Mouse (Mus musculus) telencephalon, adult 2 months (tissue): ENCODE results near the gene Smad3.
A peak's percentile ranks its signal among the peaks of the same experiment; 100 is the strongest.

Experiments used
- DNase-seq: peaks from one replicate; pipeline ENCODE4 v3.0.0-alpha.2; 2011; ENCODE audit warnings: low read depth, low spot score

Smad3 gene

DNA sequence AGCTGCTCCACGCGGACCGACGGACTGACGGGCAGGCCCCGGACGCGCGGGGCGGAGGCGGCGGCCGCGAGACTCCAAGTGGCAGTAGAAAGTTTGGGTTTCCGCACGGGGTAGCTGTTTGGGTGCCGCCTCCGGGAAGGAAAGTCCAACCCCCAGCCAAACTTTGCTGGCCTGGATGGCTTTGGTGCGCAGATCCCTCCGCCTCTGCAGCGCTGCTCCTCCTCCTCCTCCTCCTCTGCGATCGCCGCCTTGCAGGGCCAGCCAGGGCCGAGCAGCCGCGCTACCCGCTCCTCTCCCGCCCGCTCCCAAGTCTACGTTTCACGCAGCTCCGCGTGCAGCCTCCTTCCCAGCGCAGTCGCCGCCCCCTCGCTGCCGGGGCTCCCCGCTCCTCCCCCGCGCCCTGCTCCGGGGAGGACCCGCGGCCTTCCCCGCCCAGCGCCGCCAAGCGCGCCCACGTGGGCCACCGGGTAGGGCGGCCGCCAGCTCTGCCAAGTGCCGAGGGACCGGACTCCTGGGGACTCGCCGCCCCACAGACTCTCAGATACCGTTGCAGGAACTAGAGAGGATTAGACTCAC, at the start of gene Smad3:
Smad3 (minus strand) TSS at position 130 of the 576 bp plus-strand sequence.
- peak; percentile 72 for DNase-seq

DNA sequence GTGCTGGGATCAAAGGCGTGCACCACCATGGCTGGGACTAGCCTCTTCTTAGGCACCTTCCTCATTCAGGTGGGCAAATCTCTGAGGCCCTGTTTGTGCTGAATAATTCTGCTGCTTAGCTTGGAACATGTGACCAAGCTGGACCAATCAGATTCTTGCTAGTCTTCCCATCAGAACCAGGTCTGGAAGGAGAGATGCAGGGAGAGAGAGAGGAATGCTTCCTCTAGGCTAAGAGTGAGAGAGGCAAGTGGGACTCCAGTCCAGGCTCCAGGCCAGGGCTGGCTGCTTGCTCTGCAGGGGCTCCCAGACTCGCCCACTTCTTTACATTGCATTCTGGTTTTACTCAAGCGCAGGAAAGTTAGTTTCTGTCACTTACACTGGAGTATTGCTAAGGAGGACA, 47.1 kb upstream of the Smad3 start:
- no peak for DNase-seq

DNA sequence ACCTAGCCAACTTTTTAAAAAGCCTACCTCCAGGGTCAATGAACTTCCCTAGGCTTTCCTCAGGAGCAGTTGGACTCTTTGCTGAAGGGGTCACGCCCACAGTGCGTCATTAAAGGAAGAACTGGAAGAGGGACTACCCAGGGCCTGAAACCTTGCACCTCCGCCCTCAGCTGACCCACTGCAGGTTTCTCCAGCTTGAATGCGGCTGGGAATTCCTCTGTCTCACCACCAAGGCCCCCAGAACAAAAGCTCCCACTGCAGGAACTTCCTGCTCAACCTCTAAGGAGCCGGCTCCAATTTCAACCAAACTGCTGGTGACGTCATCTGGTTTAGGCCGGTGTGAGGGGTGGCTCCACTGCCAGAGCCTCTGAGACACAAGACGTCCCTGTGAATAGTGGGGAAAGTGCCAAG, 45.4 kb upstream of the Smad3 start:
- DNase-seq = no peak

DNA sequence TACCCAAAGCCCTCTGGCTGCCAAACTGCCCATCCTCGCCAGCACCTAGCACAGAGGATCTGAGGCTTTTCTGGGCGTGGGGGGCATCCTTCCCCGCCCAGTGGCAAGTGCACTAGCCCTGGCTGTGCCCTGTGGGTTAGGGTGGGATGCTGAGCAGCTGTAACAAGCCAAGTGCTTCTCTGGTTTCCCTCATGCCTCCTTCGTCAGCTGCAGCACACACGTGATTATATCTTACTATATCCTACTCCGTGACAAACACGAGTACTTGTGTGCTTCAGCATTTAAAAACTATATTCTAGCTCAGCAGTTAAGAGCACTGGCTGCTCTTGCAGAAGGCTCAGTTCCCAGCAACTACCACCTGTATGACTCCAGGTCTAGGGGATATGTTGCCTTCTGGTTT, 44.7 kb upstream of the Smad3 start:
- no peak for DNase-seq

DNA sequence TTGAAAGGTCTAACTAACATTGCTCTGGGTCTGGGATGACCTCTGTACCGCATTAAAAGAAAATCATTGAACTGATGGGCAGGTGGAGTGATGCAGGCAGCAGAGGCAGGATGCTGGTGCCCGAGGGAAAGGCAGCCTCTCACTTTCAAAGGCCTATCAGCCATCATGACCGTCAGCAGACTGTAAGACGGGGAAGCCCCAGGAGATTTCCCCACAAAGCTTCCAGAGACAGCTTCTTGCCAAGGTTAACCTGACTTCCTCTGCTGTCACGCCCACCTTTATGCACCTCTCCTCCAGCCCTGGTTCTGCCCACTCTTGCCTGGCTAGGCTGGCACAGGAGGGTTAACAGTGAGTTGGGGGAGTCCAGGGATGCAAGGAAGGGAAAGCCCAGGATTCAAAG, 44.3 kb upstream of the Smad3 start:
- no peak for DNase-seq

DNA sequence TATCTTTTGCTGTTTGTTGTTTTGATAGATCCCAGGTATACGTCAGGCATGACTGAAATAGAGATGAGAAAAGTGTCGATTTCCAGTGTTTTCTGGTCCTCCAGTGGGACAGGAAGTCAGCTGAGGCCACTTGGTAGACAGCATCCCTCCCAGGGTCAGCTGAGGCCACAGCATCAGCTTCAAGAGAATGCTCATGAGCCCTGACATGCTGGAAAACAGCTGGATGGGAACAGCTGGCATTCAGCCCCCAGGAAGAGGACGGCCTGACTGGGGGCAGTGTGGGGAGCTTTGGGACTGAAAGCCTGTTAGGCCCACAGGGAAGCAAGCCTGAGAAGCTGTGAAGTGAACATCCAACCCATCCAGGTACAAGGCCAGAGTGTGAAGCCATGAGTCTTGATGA, 38.6 kb upstream of the Smad3 start:
- no peak for DNase-seq

DNA sequence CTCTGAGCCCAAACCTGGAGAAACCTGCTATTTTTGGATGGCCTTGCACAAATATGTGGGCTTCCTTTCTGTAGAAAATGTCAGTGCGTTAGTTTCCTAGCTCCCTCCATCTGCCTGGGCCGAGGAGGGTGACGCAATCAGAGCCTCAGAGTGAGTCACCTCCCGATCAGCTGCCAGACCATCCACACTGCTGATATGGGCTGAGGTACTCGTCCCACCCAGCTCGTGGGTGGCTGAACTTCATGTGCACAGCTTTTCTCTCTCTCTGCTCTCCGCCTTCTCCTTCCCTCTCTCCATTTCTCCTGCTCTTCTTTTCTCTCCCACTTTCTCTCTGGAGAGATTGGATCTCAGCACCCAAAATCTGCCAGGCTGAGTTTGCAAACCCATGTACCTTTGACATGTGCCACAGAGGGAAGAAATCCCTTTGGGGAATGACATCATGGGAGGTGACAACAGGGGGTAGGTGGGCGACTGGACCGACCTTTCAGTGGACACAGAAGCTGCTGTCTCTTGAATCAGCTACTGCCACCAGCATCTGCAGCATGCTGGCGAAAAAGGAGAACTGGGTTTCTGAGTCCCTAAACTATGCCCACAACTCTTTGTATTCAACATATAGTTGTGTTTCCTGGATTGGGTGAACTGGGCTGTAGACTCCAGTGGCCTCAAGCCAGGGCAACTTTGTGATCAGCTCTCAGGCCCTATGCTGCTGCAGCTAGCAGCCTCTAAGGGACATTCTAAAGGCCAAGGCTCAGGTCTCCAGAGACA, 36.1 kb upstream of the Smad3 start:
- peak; percentile 93 for DNase-seq

DNA sequence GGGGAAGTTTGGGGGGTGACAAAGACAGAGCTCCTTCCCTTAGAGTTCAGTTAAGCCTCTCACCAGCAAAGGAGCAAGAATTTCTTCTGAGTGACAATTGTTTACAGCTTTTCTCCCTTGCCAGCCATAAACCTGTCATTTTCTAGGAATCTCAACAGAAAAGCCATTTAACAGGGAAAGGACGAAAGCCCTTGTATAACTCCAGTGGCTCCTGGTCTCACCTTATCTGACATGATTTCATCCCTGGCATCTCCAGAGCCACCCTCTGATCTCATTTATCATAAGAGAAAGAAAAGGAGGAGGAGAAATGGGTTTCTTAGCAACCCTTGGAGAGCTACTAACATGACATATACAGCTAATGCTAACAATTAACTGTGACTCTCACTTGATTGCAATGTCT, 33.9 kb upstream of the Smad3 start:
- no peak for DNase-seq

DNA sequence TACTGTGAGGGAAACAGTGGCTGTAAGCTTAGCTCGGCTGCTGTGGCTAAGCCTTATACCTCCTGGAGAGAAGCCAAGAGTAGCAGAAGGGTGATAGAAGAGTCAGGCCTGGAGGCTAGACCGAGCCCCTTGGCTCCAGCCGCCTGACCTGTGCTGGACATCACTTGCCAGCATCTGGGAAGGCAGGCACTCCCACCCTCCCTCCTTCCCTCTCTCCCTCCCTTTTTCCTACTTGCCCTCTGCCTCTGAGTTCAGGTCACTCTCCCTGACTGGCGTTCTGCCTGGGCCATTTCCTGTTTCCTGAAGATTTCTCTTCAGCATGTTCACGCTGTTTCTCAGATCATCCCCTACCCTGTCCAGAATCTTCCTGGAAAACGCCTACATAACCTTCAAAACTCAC, 33.5 kb upstream of the Smad3 start:
- DNase-seq = no peak

DNA sequence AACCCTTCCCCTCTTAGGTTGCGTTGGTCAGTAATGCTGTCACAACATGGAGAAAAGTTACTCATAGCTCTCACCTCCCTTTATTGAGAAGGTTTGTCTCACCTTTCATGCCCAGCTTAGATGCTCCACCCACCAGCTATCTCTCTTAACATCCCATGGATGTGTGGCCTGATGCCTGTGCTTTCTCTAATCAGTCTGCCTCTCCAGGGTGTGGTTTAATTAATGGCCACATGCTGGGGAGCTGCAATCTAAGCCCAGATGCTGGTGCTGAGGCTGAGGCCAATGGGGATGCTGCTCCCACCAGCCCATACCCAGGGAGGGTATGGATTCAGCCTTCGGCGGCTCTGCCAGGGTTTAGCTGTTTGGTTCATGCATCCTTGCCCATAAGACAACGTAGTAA, 32.4 kb upstream of the Smad3 start:
- no peak for DNase-seq

DNA sequence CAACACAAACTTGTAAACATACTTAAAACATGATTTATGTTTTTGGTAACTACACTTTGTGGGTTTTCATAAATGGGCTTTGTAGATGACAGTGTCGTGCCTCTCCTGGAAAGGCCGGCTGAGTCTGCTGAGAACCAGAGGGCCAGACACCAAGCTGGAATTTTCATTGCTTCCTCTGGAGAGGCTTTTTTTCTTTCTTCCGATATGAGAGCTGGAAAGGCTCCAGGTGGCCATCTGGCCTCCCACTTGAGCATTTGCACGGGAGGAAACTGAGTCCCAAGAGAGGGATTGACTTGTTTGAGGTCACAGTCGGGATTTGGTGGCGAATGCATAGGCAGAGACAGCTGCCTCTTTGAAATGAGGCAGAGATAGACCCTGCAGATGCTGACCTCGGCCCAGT, 31.6 kb upstream of the Smad3 start:
- DNase-seq = no peak

DNA sequence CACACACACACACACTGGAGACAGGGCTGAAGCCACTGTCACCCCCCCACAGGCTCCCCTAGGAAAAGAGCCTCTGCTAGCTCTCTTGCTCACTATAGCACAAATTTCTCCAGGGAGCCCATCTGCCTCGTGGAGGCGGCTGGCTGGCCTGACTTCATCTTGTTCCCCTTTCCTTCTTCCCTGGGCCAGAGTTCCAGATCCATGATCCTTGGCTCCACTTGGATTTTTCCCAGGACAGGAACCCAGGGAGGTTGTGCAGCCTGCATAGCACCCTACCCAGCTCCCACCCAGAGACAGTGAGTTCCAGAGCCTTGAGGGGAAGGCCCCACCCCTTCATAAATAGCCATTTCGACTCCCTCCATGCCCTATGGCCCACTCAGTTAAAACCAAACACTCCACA, 29.8 kb upstream of the Smad3 start:
- DNase-seq = no peak

DNA sequence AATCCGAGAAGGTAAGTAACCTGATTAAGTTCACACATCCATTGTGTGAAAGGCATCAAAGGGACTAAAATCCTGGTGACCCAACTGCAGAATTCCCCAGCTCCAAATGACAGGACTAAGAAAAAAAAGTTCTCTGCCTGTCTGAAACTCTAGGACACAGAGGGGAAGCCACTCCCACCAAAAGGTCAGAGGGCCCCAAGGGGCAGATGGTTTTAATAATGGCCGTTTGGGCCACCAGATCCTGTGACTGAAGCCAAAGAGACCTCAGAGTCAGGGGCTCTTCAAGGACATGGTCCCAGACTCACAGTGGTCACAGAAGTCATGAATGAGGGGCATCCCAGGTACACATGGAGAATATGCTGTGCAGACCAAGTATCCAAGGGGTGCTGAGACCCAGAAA, 29.3 kb upstream of the Smad3 start:
- no peak for DNase-seq

DNA sequence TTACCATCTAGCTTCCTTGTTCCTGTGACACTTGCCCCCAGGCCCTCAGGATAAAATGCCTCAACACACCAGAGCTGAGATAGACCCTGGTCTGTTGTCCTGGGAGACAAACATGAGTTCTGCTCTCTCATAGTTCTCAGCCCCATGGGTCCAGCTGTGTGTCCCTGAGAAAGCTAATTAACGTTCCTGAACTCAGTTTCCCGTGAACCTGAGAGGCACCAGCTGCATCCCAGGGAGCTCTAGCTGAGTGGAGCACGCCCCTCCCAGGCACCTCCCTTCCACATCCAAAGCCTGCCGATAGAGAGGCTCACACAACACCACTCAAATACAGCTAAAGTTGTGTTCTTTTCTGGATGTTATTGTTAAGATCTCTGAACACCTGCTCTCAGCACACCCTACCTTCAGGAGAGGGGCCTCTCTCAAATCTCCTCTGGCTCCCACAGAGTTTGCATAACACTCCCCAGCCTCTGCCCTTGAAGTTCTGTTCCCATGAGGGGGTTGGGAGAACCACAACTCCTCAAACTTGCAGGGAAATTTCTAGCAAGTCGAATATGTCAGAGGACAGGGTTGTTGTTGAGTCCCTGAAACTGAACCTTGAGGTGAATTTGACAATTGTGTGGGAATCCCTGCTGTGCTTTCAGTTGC, 28.4 kb upstream of the Smad3 start:
- DNase-seq = no peak

DNA sequence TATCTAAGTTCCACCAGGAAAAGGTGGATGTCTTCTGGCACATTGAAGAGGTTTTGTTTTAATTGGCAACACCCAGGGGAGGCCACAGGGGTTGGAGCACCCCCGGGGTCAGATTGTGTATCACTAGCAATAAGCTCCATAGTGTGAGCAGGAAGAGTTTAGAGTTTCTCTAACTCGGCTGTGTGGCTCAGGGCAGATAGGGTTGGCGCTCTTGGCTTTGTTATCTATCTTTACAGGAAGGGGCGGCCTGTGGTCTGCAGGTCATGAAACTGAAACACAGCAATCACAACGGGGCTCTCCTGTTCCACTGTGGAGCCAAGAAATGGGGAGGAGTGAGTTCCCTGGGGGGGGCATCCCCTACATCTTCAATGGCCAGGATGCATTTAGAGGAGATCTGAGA, 27.7 kb upstream of the Smad3 start:
- DNase-seq = no peak

DNA sequence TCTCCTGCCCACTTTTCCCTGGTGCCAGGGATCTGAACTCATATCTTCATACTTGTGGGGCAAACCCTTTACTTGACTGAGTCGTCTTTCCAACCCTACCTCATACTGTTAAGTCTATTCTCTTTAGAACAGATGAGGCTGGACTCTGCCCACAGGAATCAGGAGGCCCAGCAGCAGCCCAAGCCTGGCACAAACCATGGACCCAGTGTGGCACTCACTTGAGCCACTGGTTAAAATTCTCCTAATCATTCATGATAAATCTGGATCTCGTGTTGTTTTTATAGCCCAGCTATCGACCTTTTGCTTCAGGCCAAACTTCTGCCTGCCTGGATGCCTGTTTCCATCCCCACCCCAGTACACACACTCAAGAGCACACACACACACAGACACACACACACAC, 26.8 kb upstream of the Smad3 start:
- DNase-seq = no peak

DNA sequence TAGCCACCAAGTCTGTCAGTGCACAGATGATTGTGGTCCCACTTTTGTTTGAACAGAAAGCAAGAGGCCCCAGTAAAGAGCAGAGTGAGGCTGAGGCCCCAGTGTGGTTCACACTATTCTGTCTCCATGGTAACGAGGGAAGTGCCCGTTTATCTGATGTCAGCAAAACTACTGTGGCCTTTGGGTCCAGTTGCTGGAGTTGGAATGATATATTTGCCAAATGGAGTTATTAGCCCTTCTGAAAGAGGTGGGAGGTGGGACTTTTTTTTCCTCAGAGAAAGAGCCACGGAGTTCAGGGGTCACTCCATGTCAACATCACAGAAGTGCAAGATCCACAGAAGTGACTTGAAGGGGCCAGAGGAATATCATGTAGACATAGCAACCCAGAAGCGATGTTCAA, 24.9 kb upstream of the Smad3 start:
- DNase-seq = no peak

DNA sequence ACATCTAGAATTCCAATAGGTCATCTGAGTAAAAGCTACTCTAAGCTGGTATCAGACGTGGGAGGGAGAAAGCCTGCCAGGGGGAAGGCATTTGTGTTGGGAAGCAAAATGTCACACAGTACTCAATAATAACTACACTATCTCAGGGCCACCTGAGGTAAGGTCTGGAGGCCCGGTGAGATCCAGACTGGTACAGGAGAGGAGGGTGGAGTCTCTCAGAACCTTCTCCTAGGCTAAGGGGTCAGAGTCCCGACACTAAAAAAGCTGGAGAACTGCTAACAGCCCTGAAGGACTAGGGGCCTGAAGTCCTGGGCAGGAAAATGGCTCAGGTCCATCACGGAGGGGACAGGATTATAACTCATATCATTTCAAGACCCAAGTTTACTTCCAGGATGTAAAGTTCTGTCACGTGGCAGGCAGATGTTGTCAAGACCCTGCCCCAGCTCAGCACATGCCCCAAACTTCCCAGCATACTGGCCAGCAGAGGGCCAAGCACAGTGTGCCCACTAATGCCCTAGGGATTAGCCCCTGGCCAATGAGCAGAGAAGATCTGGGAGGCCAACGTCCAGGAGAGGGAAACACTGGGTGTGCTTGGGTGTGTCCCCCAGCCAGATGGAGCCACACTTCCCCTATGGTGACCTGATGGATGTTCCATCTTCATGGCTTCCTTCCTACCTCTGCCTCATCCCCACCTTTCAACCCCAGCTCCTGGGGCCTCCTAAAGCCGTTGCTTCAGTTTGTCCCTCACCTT, 24.1 kb upstream of the Smad3 start:
- no peak for DNase-seq

DNA sequence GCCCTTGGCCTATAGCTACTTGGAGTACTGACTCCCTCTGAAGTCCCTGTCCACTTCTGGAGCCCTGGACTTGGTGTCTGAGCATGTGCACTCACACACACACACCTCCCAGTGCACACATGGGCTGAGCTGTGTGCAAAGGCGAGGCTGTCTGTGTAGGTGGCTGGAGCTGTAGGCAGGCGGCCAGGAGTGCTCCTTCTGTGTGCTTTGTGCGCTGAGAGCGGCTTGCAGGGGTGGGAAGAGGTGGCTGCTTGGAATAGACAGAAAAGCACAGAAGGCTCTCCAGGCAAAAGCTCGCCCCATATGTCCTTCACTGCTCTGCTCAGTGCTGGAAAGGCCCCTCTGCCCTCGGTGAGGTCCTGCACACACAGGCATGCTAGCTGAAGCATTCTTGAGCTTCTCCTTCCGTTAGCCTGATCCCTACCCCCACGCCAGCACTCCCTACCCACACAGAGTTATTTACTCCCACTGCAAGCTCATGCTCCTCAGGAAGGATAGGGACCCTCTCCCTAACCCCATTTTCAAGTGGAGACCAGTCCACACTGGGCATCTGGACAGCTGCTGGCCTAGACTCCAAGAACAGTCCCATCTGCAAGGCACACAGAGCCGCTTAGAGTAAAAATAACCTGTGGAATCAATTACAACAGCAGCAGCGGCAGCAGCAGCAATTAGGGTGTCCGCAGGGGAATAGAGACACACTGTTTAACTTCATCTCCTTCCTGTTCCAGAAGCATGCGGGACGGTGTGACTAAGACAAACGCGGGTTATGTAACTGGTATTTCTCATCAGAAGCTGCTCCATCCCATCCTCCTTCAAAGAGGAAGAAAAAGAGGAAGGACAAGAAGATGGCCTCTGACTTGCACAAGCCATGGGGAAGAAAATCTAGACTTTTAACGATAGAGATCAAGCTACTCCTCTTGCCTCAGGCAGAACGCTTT, 22.4 kb upstream of the Smad3 start:
- peak; percentile 96 for DNase-seq

DNA sequence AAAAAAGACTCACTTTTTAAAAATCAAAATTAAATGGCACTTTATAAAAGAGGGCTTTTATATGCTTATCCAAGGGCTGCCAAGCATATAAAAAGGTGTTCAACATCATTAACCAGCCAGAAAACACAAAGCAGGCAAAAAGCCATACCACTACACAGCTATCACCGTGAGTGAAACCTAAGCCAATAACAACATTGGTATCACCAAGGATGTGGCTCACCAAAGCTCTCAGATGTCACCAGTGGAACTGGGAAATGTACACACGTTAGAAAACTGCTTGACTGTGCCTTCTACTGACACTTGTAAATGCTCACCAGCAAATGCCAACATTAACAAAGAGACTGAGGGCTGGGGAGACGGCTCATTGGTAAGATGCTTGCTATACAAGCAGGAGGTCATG, 18.9 kb upstream of the Smad3 start:
- DNase-seq = no peak

DNA sequence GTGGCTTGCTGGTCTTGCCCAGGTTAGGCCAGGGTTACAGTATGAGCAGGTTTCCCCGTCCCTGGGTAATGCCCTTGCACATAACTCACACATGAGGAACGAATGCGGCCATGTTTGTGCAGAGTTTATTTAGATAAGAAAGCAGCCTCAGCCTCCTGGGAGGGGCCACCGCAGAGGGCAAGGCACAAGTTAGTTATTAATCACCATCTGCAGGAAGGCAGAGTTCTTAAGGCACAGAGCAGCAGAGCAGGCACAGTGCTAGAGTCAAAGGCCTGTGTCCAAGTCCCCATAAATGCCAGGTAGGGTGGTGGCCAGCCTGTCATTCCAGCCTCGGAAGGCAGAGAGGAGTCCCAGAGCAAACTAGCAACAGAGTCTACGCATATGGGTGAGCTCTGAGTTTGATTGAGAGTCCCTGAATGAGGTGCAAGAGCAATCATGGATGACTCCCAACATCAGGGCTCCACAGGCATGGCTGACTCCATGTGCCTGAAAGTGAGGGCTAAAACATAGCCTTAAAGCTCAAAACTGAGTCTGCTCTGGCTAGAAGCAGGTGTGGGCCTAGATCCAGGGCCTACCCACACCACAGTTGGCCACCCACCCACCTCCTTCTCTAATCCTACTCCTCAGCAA, 17.2 kb upstream of the Smad3 start:
- DNase-seq = no peak
